Mouse (Mus musculus): ENCODE measurements around the gene Nup188.
A peak's percentile ranks its signal among the peaks of the same experiment; 100 is the strongest.

Nup188 gene

GRCm38 (mm10) chr2:30285004-30285403, 1.2 kb upstream of the Nup188 start:
- DNase-seq (ENCODE audit: low read depth): no peak

- DNase-seq (ENCODE audit: low read depth): no peak
Observed at GRCm38 (mm10) chr2:30285416-30286181, 598 bp upstream of the Nup188 start.

- DNase-seq (ENCODE audit: low read depth): peak; percentile 22
Observed at GRCm38 (mm10) chr2:30287027-30287373, 803 bp downstream of the Nup188 start.

- DNase-seq (ENCODE audit: low read depth): no peak
Observed at GRCm38 (mm10) chr2:30299525-30299924, 13.3 kb downstream of the Nup188 start.

- DNase-seq (ENCODE audit: low read depth): no peak
Observed at GRCm38 (mm10) chr2:30299966-30300365, 13.8 kb downstream of the Nup188 start.

- DNase-seq (ENCODE audit: low read depth): no peak
Observed at GRCm38 (mm10) chr2:30306087-30306486, 19.9 kb downstream of the Nup188 start.

- DNase-seq (ENCODE audit: low read depth): no peak
Observed at GRCm38 (mm10) chr2:30309351-30309750, 23.2 kb downstream of the Nup188 start.

GRCm38 (mm10) chr2:30311481-30311880, 25.3 kb downstream of the Nup188 start:
- no peak for DNase-seq (ENCODE audit: low read depth)

- no peak for DNase-seq (ENCODE audit: low read depth)
Observed at GRCm38 (mm10) chr2:30316136-30316535, 29.9 kb downstream of the Nup188 start.

GRCm38 (mm10) chr2:30316955-30317354, 30.8 kb downstream of the Nup188 start:
- no peak for DNase-seq (ENCODE audit: low read depth)

- no peak for DNase-seq (ENCODE audit: low read depth)
Observed at GRCm38 (mm10) chr2:30319260-30319659, 33.1 kb downstream of the Nup188 start.

GRCm38 (mm10) chr2:30323111-30323510, 36.9 kb downstream of the Nup188 start:
- DNase-seq (ENCODE audit: low read depth): no peak

GRCm38 (mm10) chr2:30325296-30325695, 39.1 kb downstream of the Nup188 start:
- no peak for DNase-seq (ENCODE audit: low read depth)

- no peak for DNase-seq (ENCODE audit: low read depth)
Observed at GRCm38 (mm10) chr2:30327276-30327675, 41.1 kb downstream of the Nup188 start.

- no peak for DNase-seq (ENCODE audit: low read depth)
Observed at GRCm38 (mm10) chr2:30328791-30329190, 42.6 kb downstream of the Nup188 start.

GRCm38 (mm10) chr2:30335324-30335723, 49.1 kb downstream of the Nup188 start:
- DNase-seq (ENCODE audit: low read depth): no peak

- no peak for DNase-seq (ENCODE audit: low read depth)
Observed at GRCm38 (mm10) chr2:30336174-30336915, 50.1 kb downstream of the Nup188 start.

- DNase-seq (ENCODE audit: low read depth): no peak
Observed at GRCm38 (mm10) chr2:30337179-30337578, 51.0 kb downstream of the Nup188 start.

GRCm38 (mm10) chr2:30342061-30342460, 55.9 kb downstream of the Nup188 start:
- no peak for DNase-seq (ENCODE audit: low read depth)

- DNase-seq (ENCODE audit: low read depth): no peak
Observed at GRCm38 (mm10) chr2:30342544-30342943, 56.3 kb downstream of the Nup188 start.

- no peak for DNase-seq (ENCODE audit: low read depth)
Observed at GRCm38 (mm10) chr2:30343601-30344137, 57.5 kb downstream of the Nup188 start.

GRCm38 (mm10) chr2:30345971-30346676, 59.9 kb downstream of the Nup188 start:
- no peak for DNase-seq (ENCODE audit: low read depth)

GRCm38 (mm10) chr2:30349196-30349595, 63.0 kb downstream of the Nup188 start:
- DNase-seq (ENCODE audit: low read depth): no peak
